Mouse (Mus musculus): ENCODE results near the gene Wdr25. TPM values are rescaled to one million over a fixed set of nuclear protein-coding genes. Genes with fewer than 3 reads are reported as not detected.
"Not testable (repeated sequence)": the region's sequence is repeated elsewhere in the genome, so short reads cannot be mapped to it uniquely, and the experiment has no call there.

Gene Wdr25
- polyA plus RNA-seq (2015; fragmentation: Nextera tagmentation; extraction: Ambion mirVana) = 8.6 and 9.1 TPM in 2 replicates

GRCm38 (mm10) chr12:108892989-108893714 is at the start of gene Wdr25:
Wdr25 (plus strand) TSS chr12:108893631.
- Histone ChIP-seq H3K4me3 (replicated peaks; ENCODE audit: low read length) (peak within 1 kb of the TSS; percentile 76), H3K9me3 (ENCODE audit: control insufficient read depth, low read length) (no peaks in the 10 kb centered on the region), H3K36me3 (ENCODE audit: control insufficient read depth, insufficient read depth) (no peaks in the 10 kb centered on the region), H3K27me3 (replicated peaks; ENCODE audit: control insufficient read depth, insufficient read depth, low read length) (no peaks in the 10 kb centered on the region), H3K4me2 (ENCODE audit: low read length) (peak within 1 kb of the TSS; percentile 96), H3K27ac (ENCODE audit: low read length) (no peak within 1 kb of the TSS), H3K9ac (replicated peaks; ENCODE audit: low read depth, low read length) (peak within 1 kb of the TSS; percentile 71), H3K4me1 (replicated peaks; ENCODE audit: control insufficient read depth, insufficient read depth, low read length) (peaks cover 19% of the 10 kb centered on the region)
- no peak for ATAC-seq
- 21% methylated on average over 12 of the region's 12 CpGs for whole genome bisulfite sequencing

DNA sequence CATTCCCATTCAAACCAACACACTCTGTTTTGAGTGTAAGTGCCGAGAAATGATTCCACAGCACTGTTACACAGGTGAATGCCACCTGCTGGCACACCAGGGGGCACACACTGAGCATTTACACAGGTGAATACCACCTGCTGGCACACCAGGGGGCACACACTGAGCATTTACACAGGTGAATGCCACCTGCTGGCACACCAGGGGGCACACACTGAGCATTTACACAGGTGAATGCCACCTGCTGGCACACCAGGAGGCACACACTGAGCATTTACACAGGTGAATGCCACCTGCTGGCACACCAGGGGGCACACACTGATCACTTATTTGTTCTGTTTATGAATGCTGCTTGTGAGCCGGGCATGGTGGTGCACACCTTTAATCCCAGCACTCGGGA is 45.4 kb upstream of the Wdr25 start:
- ATAC-seq; H3K4me3 ChIP-seq (replicated peaks; ENCODE audit: low read length); H3K27me3 ChIP-seq (replicated peaks; ENCODE audit: control insufficient read depth, insufficient read depth, low read length); H3K9ac ChIP-seq (replicated peaks; ENCODE audit: low read depth, low read length); H3K36me3 ChIP-seq (ENCODE audit: control insufficient read depth, insufficient read depth); H3K4me1 ChIP-seq (replicated peaks; ENCODE audit: control insufficient read depth, insufficient read depth, low read length); H3K27ac ChIP-seq (ENCODE audit: low read length); H3K9me3 ChIP-seq (ENCODE audit: control insufficient read depth, low read length); H3K4me2 ChIP-seq (ENCODE audit: low read length): not testable (repeated sequence)
- WGBS = 96% methylated on average over 3 of the region's 3 CpGs

DNA sequence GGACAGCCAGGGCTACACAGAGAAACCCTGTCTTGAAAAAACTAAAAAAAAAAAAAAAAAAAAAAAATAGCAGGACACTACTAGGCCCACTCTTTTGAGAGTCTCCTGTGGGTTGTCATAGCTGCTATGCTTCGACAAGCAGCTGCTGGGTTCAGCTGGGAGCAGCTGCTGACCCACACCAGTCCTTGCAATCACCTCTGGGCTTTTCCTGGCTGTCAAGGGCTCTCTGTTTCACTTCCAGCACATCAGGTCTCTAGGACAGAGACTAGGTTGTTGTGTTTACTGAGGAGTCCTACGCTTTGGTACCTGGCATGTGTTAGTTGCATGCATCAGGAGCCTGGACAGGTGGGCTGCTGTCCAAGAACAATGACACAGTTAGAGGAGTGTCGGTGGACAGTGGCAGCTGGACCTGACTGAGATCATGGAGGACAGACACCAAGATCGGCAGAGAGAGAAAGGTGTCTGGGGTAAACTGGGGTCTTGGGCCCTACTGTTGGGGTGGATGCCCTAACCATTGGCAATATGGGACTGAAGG is 43.9 kb upstream of the Wdr25 start:
- no peaks in the 10 kb centered on the region for H3K9me3 ChIP-seq (ENCODE audit: control insufficient read depth, low read length)
- H3K4me2 ChIP-seq (ENCODE audit: low read length) = no peak overlapping the region
- 78% methylated on average over 4 of the region's 4 CpGs for WGBS
- H3K36me3 ChIP-seq (ENCODE audit: control insufficient read depth, insufficient read depth) = peaks cover 6% of the 10 kb centered on the region; the same call in 1 of the 2 replicates
- H3K27ac ChIP-seq (ENCODE audit: low read length) = no peak overlapping the region
- no peaks in the 10 kb centered on the region for H3K27me3 ChIP-seq (replicated peaks; ENCODE audit: control insufficient read depth, insufficient read depth, low read length)
- H3K9ac ChIP-seq (replicated peaks; ENCODE audit: low read depth, low read length) = no peak overlapping the region
- H3K4me1 ChIP-seq (replicated peaks; ENCODE audit: control insufficient read depth, insufficient read depth, low read length) = no peaks in the 10 kb centered on the region
- ATAC-seq = no peak
- H3K4me3 ChIP-seq (replicated peaks; ENCODE audit: low read length) = no peak overlapping the region

- Histone ChIP-seq H3K27me3 (replicated peaks; ENCODE audit: control insufficient read depth, insufficient read depth, low read length) (no peaks in the 10 kb centered on the region), H3K27ac (ENCODE audit: low read length) (no peak overlapping the region), H3K4me1 (replicated peaks; ENCODE audit: control insufficient read depth, insufficient read depth, low read length) (no peaks in the 10 kb centered on the region), H3K9ac (replicated peaks; ENCODE audit: low read depth, low read length) (no peak overlapping the region), H3K9me3 (ENCODE audit: control insufficient read depth, low read length) (no peaks in the 10 kb centered on the region), H3K36me3 (ENCODE audit: control insufficient read depth, insufficient read depth) (peaks cover under 1% of the 10 kb centered on the region; the same call in 1 of the 2 replicates), H3K4me3 (replicated peaks; ENCODE audit: low read length) (no peak overlapping the region), H3K4me2 (ENCODE audit: low read length) (no peak overlapping the region)
- ATAC-seq = no peak
- WGBS = 72% methylated on average over 8 of the region's 8 CpGs
These were observed 43.3 kb upstream of the Wdr25 start for GRCm38 (mm10) chr12:108850129-108850528.

GRCm38 (mm10) chr12:108850886-108851285 is 42.5 kb upstream of the Wdr25 start:
- WGBS = 91% methylated on average over 8 of the region's 8 CpGs
- Histone ChIP-seq H3K4me1 (replicated peaks; ENCODE audit: control insufficient read depth, insufficient read depth, low read length) (no peaks in the 10 kb centered on the region), H3K4me2 (ENCODE audit: low read length) (no peak overlapping the region), H3K36me3 (ENCODE audit: control insufficient read depth, insufficient read depth) (no peaks in the 10 kb centered on the region), H3K27me3 (replicated peaks; ENCODE audit: control insufficient read depth, insufficient read depth, low read length) (no peaks in the 10 kb centered on the region), H3K4me3 (replicated peaks; ENCODE audit: low read length) (no peak overlapping the region), H3K9me3 (ENCODE audit: control insufficient read depth, low read length) (no peaks in the 10 kb centered on the region), H3K9ac (replicated peaks; ENCODE audit: low read depth, low read length) (no peak overlapping the region), H3K27ac (ENCODE audit: low read length) (no peak overlapping the region)
- ATAC-seq = no peak

DNA sequence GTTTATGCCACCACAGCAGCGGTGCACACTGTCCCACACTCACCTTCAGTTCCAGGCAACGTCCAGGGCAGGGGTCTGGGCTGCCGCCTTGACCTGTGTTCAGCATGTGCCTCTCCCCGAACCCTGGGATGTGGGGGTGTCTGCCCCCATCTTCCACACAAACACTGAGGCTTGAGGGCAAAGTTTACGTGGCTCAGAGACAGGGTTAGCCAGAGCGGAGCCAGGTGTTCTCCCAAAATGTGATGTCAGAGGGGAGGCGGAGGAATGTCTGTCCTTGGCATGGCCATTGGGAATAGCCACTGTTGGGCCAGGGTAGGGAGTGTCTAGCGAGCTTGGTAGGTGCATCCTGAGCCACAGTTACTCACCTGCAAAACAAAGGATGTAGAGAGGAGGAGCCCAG is 40.6 kb upstream of the Wdr25 start:
- Histone ChIP-seq H3K36me3 (ENCODE audit: control insufficient read depth, insufficient read depth) (no peaks in the 10 kb centered on the region), H3K9me3 (ENCODE audit: control insufficient read depth, low read length) (no peaks in the 10 kb centered on the region), H3K27me3 (replicated peaks; ENCODE audit: control insufficient read depth, insufficient read depth, low read length) (no peaks in the 10 kb centered on the region), H3K4me3 (replicated peaks; ENCODE audit: low read length) (no peak overlapping the region), H3K9ac (replicated peaks; ENCODE audit: low read depth, low read length) (no peak overlapping the region), H3K4me2 (ENCODE audit: low read length) (no peak overlapping the region), H3K4me1 (replicated peaks; ENCODE audit: control insufficient read depth, insufficient read depth, low read length) (no peaks in the 10 kb centered on the region), H3K27ac (ENCODE audit: low read length) (no peak overlapping the region)
- ATAC-seq = no peak
- WGBS = 89% methylated on average over 8 of the region's 8 CpGs

DNA sequence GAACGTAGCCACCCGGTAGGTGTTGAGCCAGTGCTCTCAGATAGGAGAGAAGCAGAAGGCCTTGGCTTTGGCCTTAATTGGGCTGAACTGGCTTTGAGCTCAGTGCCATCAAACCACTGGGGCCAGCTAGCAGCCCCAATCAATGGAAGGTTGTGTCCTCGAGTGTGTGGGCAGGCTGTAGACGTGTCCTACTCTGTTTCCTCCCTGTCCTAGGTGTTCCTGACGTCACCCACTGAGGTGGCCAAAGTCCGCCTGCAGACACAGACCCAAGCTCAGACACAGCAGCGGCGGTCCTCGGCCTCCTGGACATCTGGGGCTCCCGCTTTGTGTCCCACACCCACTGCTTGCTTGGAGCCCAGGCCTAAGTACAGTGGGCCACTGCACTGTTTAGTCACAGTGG is 38.4 kb upstream of the Wdr25 start:
- no peaks in the 10 kb centered on the region for H3K27me3 ChIP-seq (replicated peaks; ENCODE audit: control insufficient read depth, insufficient read depth, low read length)
- WGBS = 88% methylated on average over 10 of the region's 10 CpGs
- no peak overlapping the region for H3K4me2 ChIP-seq (ENCODE audit: low read length)
- no peaks in the 10 kb centered on the region for H3K36me3 ChIP-seq (ENCODE audit: control insufficient read depth, insufficient read depth)
- no peak overlapping the region for H3K9ac ChIP-seq (replicated peaks; ENCODE audit: low read depth, low read length)
- no peaks in the 10 kb centered on the region for H3K9me3 ChIP-seq (ENCODE audit: control insufficient read depth, low read length)
- no peak overlapping the region for H3K27ac ChIP-seq (ENCODE audit: low read length)
- H3K4me3 ChIP-seq (replicated peaks; ENCODE audit: low read length) = no peak overlapping the region
- no peak for ATAC-seq
- H3K4me1 ChIP-seq (replicated peaks; ENCODE audit: control insufficient read depth, insufficient read depth, low read length) = no peaks in the 10 kb centered on the region

DNA sequence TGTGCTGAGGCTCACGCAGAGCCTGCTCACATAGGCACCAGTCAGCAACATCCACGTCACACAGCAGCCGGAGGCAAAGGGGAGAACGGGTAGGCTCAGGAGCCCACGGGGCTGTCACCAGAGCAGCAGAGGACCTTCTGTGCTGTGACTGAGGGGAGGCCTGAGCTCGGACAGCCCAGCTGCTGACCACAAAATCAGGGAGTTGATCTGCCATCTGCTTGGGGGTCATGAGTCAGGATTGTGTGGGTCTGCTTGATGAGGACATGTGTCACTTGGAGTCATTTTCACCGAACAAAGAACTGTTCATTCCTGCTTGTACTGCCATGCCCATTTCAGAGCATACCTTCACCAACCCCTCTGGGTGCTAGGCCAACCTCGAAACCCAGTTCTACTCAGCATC is 37.2 kb upstream of the Wdr25 start:
- no peak overlapping the region for H3K4me2 ChIP-seq (ENCODE audit: low read length)
- peaks cover 1% of the 10 kb centered on the region; the same call in 1 of the 2 replicates for H3K36me3 ChIP-seq (ENCODE audit: control insufficient read depth, insufficient read depth)
- no peak overlapping the region for H3K4me3 ChIP-seq (replicated peaks; ENCODE audit: low read length)
- no peaks in the 10 kb centered on the region for H3K4me1 ChIP-seq (replicated peaks; ENCODE audit: control insufficient read depth, insufficient read depth, low read length)
- H3K27me3 ChIP-seq (replicated peaks; ENCODE audit: control insufficient read depth, insufficient read depth, low read length) = no peaks in the 10 kb centered on the region
- no peak for ATAC-seq
- no peak overlapping the region for H3K9ac ChIP-seq (replicated peaks; ENCODE audit: low read depth, low read length)
- no peaks in the 10 kb centered on the region for H3K9me3 ChIP-seq (ENCODE audit: control insufficient read depth, low read length)
- WGBS = 89% methylated on average over 8 of the region's 8 CpGs
- no peak overlapping the region for H3K27ac ChIP-seq (ENCODE audit: low read length)

DNA sequence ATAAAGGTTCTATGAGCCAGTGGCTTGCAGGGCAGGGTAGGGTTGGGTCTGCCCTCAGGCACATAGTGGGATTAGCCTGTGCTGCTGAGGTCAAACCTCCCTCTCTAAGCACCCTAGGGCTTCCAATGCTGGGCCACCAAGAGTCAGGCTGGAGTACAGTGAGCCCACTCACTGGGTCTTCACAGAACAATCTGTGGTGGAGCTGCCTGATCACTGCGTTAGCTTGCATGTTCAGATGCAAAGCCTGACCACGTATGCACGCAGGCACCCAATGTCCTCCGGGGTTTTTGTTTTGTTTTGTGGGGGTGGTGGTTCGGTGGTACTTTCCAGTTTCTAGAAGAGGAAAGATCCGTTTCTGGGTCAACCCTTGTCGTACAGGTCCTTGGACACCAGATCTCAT is 36.3 kb upstream of the Wdr25 start:
- no peaks in the 10 kb centered on the region for H3K4me1 ChIP-seq (replicated peaks; ENCODE audit: control insufficient read depth, insufficient read depth, low read length)
- no peak for ATAC-seq
- whole genome bisulfite sequencing = 86% methylated on average over 7 of the region's 7 CpGs
- peaks cover 4% of the 10 kb centered on the region; the same call in 1 of the 2 replicates for H3K36me3 ChIP-seq (ENCODE audit: control insufficient read depth, insufficient read depth)
- no peak overlapping the region for H3K9ac ChIP-seq (replicated peaks; ENCODE audit: low read depth, low read length)
- H3K27me3 ChIP-seq (replicated peaks; ENCODE audit: control insufficient read depth, insufficient read depth, low read length) = no peaks in the 10 kb centered on the region
- H3K4me3 ChIP-seq (replicated peaks; ENCODE audit: low read length) = no peak overlapping the region
- H3K9me3 ChIP-seq (ENCODE audit: control insufficient read depth, low read length) = no peaks in the 10 kb centered on the region
- H3K4me2 ChIP-seq (ENCODE audit: low read length) = no peak overlapping the region
- no peak overlapping the region for H3K27ac ChIP-seq (ENCODE audit: low read length)
